Mouse (Mus musculus): ENCODE results near the gene Cx3cl1. TPM values are rescaled to one million over a fixed set of nuclear protein-coding genes. Genes with fewer than 3 reads are reported as not detected.

Gene Cx3cl1
- polyA plus RNA-seq, 1 experiment, result 3.2 TPM

DNA sequence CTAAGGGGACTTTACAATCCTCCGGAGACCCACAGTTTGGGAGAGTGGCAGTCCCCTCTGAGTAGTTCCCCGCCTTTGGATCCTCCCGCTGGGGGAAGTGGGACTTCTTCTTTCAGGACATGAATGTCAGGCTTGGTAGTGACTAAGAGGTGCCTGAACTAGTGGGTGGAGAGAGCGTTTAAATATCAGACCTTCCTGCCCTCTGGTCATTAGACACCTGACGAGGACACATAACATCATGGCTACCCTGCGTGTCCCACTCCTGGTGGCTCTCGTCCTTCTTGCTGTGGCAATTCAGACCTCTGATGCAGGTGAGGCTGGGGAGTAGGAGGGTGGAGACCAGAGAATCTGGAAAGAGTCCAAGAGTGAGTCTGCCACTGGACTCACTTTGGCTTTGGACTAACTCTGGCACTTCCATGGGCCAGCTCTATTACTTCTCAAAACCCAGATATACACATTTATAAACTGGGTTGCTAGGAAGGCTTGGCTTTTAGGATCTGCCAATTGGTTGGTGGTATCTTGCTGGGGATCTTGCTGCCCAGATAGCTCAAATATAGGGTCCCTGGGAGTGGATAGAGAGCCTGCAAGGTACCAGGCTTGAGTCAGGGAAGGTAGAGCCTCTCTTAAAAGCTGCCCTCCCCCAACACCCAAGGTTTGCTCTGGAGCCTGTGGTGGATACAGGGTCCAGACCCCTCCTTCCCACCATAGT is 26.2 kb upstream of the Cx3cl1 start, which contains the start of gene Ccl22:
TSS of gene Ccl22 (plus strand) at position 115 of the 709 bp plus-strand sequence.
- Histone ChIP-seq H3K4me3 (ENCODE audit: low read depth, low read length) (no peak within 1 kb of the TSS), H3K9me3 (replicated peaks; ENCODE audit: control insufficient read depth, insufficient read depth, low read length, poor library complexity, severe bottlenecking) (no peaks in the 10 kb centered on the region), H3K9ac (ENCODE audit: low read depth, poor library complexity, severe bottlenecking) (no peak within 1 kb of the TSS), H3K36me3 (ENCODE audit: control insufficient read depth, insufficient read depth, low read length, poor library complexity, severe bottlenecking) (no peaks in the 10 kb centered on the region), H3K4me1 (ENCODE audit: control insufficient read depth, insufficient read depth, low read length) (no peaks in the 10 kb centered on the region), H3K27ac (ENCODE audit: insufficient read depth, low read length) (no peak within 1 kb of the TSS), H3K27me3 (ENCODE audit: control insufficient read depth, insufficient read depth, low read length, poor library complexity, severe bottlenecking) (no peaks in the 10 kb centered on the region)
- TF ChIP-seq EP300 (IDR thresholded peaks at IDR 0.05; ENCODE audit: insufficient read depth, low read depth, low read length) (no peak), CTCF (IDR thresholded peaks at IDR 0.05; ENCODE audit: low read depth, low read length) (no peak), POLR2A (IDR thresholded peaks at IDR 0.05; ENCODE audit: insufficient read depth, low read length) (no peak)

DNA sequence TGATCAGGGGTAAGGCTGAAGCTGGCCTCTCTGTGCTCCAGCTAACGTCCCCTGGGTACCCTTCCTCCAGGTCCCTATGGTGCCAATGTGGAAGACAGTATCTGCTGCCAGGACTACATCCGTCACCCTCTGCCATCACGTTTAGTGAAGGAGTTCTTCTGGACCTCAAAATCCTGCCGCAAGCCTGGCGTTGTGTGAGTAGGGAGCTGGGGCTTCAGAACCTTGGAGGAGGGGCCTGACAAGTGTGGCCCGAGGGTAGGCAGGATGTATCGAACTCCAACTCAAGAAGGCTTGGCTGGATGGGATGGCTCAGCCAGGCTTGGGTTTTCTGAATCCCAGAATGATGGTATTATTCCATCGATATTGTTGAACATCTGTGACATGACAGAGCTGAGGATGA is 25.0 kb upstream of the Cx3cl1 start:
- H3K36me3 ChIP-seq (ENCODE audit: control insufficient read depth, insufficient read depth, low read length, poor library complexity, severe bottlenecking), result no peaks in the 10 kb centered on the region
- H3K27ac ChIP-seq (ENCODE audit: insufficient read depth, low read length), result no peak overlapping the region
- H3K4me1 ChIP-seq (ENCODE audit: control insufficient read depth, insufficient read depth, low read length), result no peaks in the 10 kb centered on the region
- H3K27me3 ChIP-seq (ENCODE audit: control insufficient read depth, insufficient read depth, low read length, poor library complexity, severe bottlenecking), result no peaks in the 10 kb centered on the region
- H3K4me3 ChIP-seq (ENCODE audit: low read depth, low read length), result no peak overlapping the region
- no peak for TF ChIP-seq EP300 (IDR thresholded peaks at IDR 0.05; ENCODE audit: insufficient read depth, low read depth, low read length)
- TF ChIP-seq CTCF (IDR thresholded peaks at IDR 0.05; ENCODE audit: low read depth, low read length), result no peak
- no peak for TF ChIP-seq POLR2A (IDR thresholded peaks at IDR 0.05; ENCODE audit: insufficient read depth, low read length)
- no peaks in the 10 kb centered on the region for H3K9me3 ChIP-seq (replicated peaks; ENCODE audit: control insufficient read depth, insufficient read depth, low read length, poor library complexity, severe bottlenecking)
- H3K9ac ChIP-seq (ENCODE audit: low read depth, poor library complexity, severe bottlenecking), result no peak overlapping the region

DNA sequence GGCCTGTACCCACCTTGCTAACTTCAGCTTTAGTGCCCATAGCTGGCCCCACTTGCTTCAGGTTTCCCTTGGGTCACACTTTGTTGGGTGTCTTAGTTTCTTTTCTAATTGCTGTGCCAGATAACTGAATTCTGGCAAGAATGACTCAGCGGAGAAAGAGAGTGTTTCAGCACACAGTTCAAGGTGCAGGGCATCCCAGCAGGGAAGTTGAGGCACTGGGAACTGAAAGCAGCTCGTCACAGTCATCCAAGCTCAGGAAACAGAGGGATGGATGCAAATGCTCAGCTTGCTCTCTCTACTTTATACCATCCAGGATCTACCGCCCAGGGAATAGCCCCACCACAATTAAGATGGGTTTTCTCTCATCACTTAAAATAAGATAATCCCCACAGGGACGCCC is 23.4 kb upstream of the Cx3cl1 start:
- Histone ChIP-seq H3K9ac (ENCODE audit: low read depth, poor library complexity, severe bottlenecking) (no peak overlapping the region), H3K36me3 (ENCODE audit: control insufficient read depth, insufficient read depth, low read length, poor library complexity, severe bottlenecking) (no peaks in the 10 kb centered on the region), H3K9me3 (replicated peaks; ENCODE audit: control insufficient read depth, insufficient read depth, low read length, poor library complexity, severe bottlenecking) (no peaks in the 10 kb centered on the region), H3K4me3 (ENCODE audit: low read depth, low read length) (no peak overlapping the region), H3K4me1 (ENCODE audit: control insufficient read depth, insufficient read depth, low read length) (no peaks in the 10 kb centered on the region), H3K27ac (ENCODE audit: insufficient read depth, low read length) (no peak overlapping the region), H3K27me3 (ENCODE audit: control insufficient read depth, insufficient read depth, low read length, poor library complexity, severe bottlenecking) (no peaks in the 10 kb centered on the region)
- TF ChIP-seq EP300 (IDR thresholded peaks at IDR 0.05; ENCODE audit: insufficient read depth, low read depth, low read length), result no peak
- no peak for TF ChIP-seq POLR2A (IDR thresholded peaks at IDR 0.05; ENCODE audit: insufficient read depth, low read length)
- TF ChIP-seq CTCF (IDR thresholded peaks at IDR 0.05; ENCODE audit: low read depth, low read length), result no peak

DNA sequence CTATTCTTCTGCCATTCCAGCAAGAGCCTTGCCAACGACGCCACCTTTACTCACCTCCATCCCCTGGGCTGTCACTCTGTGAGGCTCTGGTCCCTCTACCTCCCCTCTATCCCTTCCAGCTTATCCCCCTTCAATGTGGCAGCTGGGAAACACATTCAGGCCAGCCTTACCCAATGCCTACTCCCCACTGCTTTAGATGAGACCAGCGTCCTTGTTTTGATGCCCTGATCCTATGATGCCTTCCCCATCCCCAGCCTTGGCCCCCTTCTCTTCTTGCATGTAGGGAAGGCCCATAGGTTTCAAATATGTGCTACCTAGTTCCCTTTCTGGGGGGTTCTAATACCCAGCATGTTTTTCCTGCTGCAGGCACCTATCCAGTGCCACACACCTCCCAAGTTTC is 21.9 kb upstream of the Cx3cl1 start:
- H3K4me3 ChIP-seq (ENCODE audit: low read depth, low read length), result no peak overlapping the region
- H3K27me3 ChIP-seq (ENCODE audit: control insufficient read depth, insufficient read depth, low read length, poor library complexity, severe bottlenecking), result no peaks in the 10 kb centered on the region
- no peaks in the 10 kb centered on the region for H3K4me1 ChIP-seq (ENCODE audit: control insufficient read depth, insufficient read depth, low read length)
- no peaks in the 10 kb centered on the region for H3K36me3 ChIP-seq (ENCODE audit: control insufficient read depth, insufficient read depth, low read length, poor library complexity, severe bottlenecking)
- H3K27ac ChIP-seq (ENCODE audit: insufficient read depth, low read length), result no peak overlapping the region
- TF ChIP-seq CTCF (IDR thresholded peaks at IDR 0.05; ENCODE audit: low read depth, low read length), result no peak
- no peak for TF ChIP-seq POLR2A (IDR thresholded peaks at IDR 0.05; ENCODE audit: insufficient read depth, low read length)
- no peak for TF ChIP-seq EP300 (IDR thresholded peaks at IDR 0.05; ENCODE audit: insufficient read depth, low read depth, low read length)
- H3K9me3 ChIP-seq (replicated peaks; ENCODE audit: control insufficient read depth, insufficient read depth, low read length, poor library complexity, severe bottlenecking), result no peaks in the 10 kb centered on the region
- H3K9ac ChIP-seq (ENCODE audit: low read depth, poor library complexity, severe bottlenecking), result no peak overlapping the region

DNA sequence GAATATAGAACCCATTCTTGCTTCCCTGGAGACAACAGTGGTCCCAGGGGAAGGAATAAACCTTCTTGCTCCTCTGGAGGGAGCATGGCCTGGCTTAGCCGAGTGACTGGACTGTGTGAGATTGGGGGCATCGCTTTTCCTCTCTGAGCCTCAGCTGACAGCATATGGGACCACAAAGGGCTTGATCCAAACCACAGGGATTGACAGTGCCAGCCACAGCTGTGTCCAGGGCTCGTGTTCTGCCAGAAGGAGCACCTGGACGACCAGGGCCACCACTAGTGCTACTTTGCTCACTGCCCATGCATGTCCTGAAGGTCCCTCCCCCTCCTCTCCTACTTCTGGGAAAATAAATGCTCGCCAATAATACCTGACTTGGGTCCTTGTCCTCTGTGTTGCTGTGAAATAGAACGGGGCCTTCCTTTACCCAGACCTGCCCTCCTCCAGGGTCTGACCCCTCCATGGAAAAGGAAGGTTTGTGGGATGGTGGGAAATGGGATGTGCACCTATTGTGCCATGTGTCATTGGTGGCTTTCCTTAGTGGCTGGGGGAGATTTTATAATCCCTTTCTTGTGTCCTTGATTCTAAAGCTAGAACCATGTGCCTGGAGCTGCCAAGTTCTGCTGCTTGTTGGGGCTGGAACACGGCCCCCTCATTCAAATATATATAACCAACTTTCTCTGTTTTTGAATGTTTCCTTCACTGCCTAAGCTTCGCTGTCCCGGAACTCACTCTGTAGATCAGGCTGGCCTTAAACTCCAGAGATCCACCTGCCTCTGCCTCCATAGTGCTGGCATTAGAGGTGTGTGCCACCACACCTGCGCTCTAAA is 20.6 kb upstream of the Cx3cl1 start:
- H3K36me3 ChIP-seq (ENCODE audit: control insufficient read depth, insufficient read depth, low read length, poor library complexity, severe bottlenecking), result no peaks in the 10 kb centered on the region
- no peaks in the 10 kb centered on the region for H3K9me3 ChIP-seq (replicated peaks; ENCODE audit: control insufficient read depth, insufficient read depth, low read length, poor library complexity, severe bottlenecking)
- no peak overlapping the region for H3K9ac ChIP-seq (ENCODE audit: low read depth, poor library complexity, severe bottlenecking)
- H3K4me1 ChIP-seq (ENCODE audit: control insufficient read depth, insufficient read depth, low read length), result no peaks in the 10 kb centered on the region
- no peak overlapping the region for H3K27ac ChIP-seq (ENCODE audit: insufficient read depth, low read length)
- 0 out of 2 replicates have a peak, but pooled peaks cover 4% of the 10 kb centered on the region for H3K27me3 ChIP-seq (ENCODE audit: control insufficient read depth, insufficient read depth, low read length, poor library complexity, severe bottlenecking)
- no peak overlapping the region for H3K4me3 ChIP-seq (ENCODE audit: low read depth, low read length)
- TF ChIP-seq POLR2A (IDR thresholded peaks at IDR 0.05; ENCODE audit: insufficient read depth, low read length) (no peak), CTCF (IDR thresholded peaks at IDR 0.05; ENCODE audit: low read depth, low read length) (no peak), EP300 (IDR thresholded peaks at IDR 0.05; ENCODE audit: insufficient read depth, low read depth, low read length) (no peak)

DNA sequence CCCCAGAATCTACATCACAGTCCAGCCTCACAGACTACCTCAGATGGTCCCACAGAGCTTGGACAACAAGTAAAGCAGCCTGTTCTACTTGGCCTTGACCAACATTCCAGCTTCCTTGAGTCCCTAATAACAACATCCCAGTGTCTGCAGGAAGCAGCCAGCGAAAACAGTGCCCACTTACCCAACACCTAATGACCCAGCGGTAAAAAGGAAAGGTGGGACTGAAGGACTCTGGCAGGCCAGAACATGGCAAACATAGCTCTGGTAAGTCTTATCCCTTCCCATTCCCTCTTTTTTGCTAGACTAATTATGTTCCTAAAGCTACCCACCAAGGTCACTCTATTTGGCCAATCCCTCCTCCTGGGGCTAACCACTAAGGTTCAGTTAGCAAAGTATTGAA is 17.8 kb upstream of the Cx3cl1 start:
- TF ChIP-seq CTCF (IDR thresholded peaks at IDR 0.05; ENCODE audit: low read depth, low read length) (no peak), POLR2A (IDR thresholded peaks at IDR 0.05; ENCODE audit: insufficient read depth, low read length) (no peak), EP300 (IDR thresholded peaks at IDR 0.05; ENCODE audit: insufficient read depth, low read depth, low read length) (no peak)
- Histone ChIP-seq H3K4me3 (ENCODE audit: low read depth, low read length) (no peak overlapping the region), H3K4me1 (ENCODE audit: control insufficient read depth, insufficient read depth, low read length) (no peaks in the 10 kb centered on the region), H3K27ac (ENCODE audit: insufficient read depth, low read length) (no peak overlapping the region), H3K36me3 (ENCODE audit: control insufficient read depth, insufficient read depth, low read length, poor library complexity, severe bottlenecking) (no peaks in the 10 kb centered on the region), H3K27me3 (ENCODE audit: control insufficient read depth, insufficient read depth, low read length, poor library complexity, severe bottlenecking) (0 out of 2 replicates have a peak, but pooled peaks cover 4% of the 10 kb centered on the region), H3K9me3 (replicated peaks; ENCODE audit: control insufficient read depth, insufficient read depth, low read length, poor library complexity, severe bottlenecking) (no peaks in the 10 kb centered on the region), H3K9ac (ENCODE audit: low read depth, poor library complexity, severe bottlenecking) (no peak overlapping the region)
